Mouse (Mus musculus): Measurements from ENCODE around the gene Acat2. TPM values are rescaled to one million over a fixed set of nuclear protein-coding genes. Genes with fewer than 3 reads are reported as not detected.
A peak's percentile ranks its signal among the peaks of the same experiment; 100 is the strongest.
"Not testable (repeated sequence)": the region's sequence is repeated elsewhere in the genome, so short reads cannot be mapped to it uniquely, and the experiment has no call there.

Acat2 gene
- polyA plus RNA-seq, 1 experiment from 2014 or later: 348 TPM

DNA sequence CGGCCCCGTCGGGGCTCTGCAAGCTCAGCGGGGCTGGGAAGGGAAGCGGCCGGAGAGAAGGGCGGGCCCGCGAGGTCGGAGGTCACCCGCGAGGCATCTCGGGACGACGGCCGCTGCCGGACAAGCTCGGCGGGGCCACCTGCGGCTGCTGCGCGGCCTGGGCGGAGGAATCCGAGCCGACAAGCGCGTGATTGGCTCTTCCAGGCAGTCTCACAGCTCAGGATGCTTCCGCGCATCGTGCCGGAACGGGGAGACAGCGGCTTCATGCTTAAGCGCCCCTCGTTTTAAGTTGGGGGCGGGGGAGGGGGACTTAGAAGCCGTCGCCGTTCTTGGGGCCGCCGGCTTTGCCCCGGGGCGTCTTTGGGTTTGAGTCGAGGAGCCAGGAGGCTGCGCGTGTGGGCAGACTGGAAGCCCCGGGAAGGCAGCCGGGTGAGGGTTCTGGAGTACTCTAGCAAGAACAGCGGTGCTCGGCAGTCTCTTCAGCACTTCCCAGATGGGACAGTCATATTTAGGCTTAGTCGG, 32.0 kb upstream of the Acat2 start:
- Histone ChIP-seq H3K9ac (peak overlapping the region; percentile 100), H3K9me3 (replicated peaks) (no peaks in the 10 kb centered on the region), H3K27ac (peak overlapping the region; percentile 99), H3K36me3 (ENCODE audit: poor library complexity, severe bottlenecking) (peaks cover 6% of the 10 kb centered on the region), H3K4me3 (peak overlapping the region; percentile 97), H3K4me2 (peak overlapping the region; percentile 91), H3K4me1 (peaks cover 26% of the 10 kb centered on the region), H3K27me3 (no peaks in the 10 kb centered on the region)
- ATAC-seq: peak; percentile 88
- under 1% methylated on average over 44 of the region's 51 CpGs for WGBS

- Histone ChIP-seq H3K36me3 (ENCODE audit: poor library complexity, severe bottlenecking) (peaks cover 8% of the 10 kb centered on the region), H3K4me1 (peaks cover 26% of the 10 kb centered on the region), H3K4me3 (peak overlapping the region; percentile 97), H3K27ac (peak overlapping the region; percentile 99), H3K9ac (peak overlapping the region; percentile 100), H3K4me2 (peak overlapping the region; percentile 91), H3K9me3 (replicated peaks) (no peaks in the 10 kb centered on the region), H3K27me3 (no peaks in the 10 kb centered on the region)
- ATAC-seq: peak; percentile 92
- WGBS: under 1% methylated on average over 71 of the region's 84 CpGs
Observed at GRCm38 (mm10) chr17:12991635-12992358, 31.2 kb upstream of the Acat2 start.

DNA sequence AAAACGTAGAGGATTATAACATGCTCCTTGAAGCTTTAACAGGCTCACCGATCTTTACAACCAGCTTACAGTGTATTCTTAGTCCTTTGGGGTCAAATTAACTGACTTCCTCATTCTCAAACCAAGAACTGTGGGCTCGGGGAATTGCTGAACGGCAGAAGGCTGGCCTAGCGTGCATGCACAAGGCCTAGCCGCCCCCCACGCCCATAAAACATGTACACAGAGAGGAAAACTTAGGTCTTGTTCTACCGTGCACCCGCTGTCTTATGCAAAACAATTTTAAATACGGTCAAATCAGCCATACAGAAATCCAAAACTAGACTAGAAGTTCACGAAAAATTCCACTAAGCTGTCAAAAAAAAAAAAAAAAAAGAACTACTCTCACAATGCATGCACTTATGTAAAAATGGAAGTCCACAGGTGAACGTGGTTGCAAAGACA, 30.7 kb upstream of the Acat2 start:
- peak overlapping the region; percentile 100 for H3K9ac ChIP-seq
- WGBS: 2% methylated on average over 12 of the region's 12 CpGs
- no peak for ATAC-seq
- no peaks in the 10 kb centered on the region for H3K9me3 ChIP-seq (replicated peaks)
- no peaks in the 10 kb centered on the region for H3K27me3 ChIP-seq
- peak overlapping the region; percentile 91 for H3K4me2 ChIP-seq
- H3K4me3 ChIP-seq: peak overlapping the region; percentile 97
- H3K27ac ChIP-seq: peak overlapping the region; percentile 99
- peaks cover 26% of the 10 kb centered on the region for H3K4me1 ChIP-seq
- peaks cover 9% of the 10 kb centered on the region for H3K36me3 ChIP-seq (ENCODE audit: poor library complexity, severe bottlenecking)

- ATAC-seq: no peak
Observed at GRCm38 (mm10) chr17:12990567-12991145, 30.1 kb upstream of the Acat2 start.

DNA sequence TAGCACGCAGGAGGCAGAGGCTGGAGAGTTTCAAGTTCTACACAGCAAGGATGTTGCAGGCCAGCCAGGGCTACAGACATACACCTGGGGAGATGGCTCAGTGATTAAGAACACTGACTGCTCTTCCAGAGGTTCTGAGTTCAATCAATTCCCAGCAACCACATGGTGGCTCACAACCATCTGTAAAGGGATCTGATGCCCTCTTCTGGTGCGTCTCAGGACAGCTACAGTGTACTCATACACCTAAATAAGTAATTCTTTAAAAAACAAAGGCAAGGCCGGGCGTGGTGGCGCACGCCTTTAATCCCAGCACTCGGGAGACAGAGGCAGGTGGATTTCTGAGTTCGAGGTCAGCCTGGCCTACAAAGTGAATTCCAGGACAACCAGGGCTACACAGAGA, 27.5 kb upstream of the Acat2 start:
- not testable (repeated sequence) for ATAC-seq; H3K27ac ChIP-seq; H3K9ac ChIP-seq; H3K27me3 ChIP-seq; H3K4me2 ChIP-seq; H3K9me3 ChIP-seq (replicated peaks); H3K4me3 ChIP-seq
- Histone ChIP-seq H3K4me1 (peaks cover 22% of the 10 kb centered on the region), H3K36me3 (ENCODE audit: poor library complexity, severe bottlenecking) (peaks cover 29% of the 10 kb centered on the region)
- WGBS: 97% methylated on average over 8 of the region's 8 CpGs

More at GRCm38 (mm10) chr17:12990567-12991145, 30.1 kb upstream of the Acat2 start:
- H3K9ac ChIP-seq: peak overlapping the region; percentile 100
- peaks cover 9% of the 10 kb centered on the region for H3K36me3 ChIP-seq (ENCODE audit: poor library complexity, severe bottlenecking)
- H3K4me1 ChIP-seq: peaks cover 26% of the 10 kb centered on the region
- H3K9me3 ChIP-seq (replicated peaks): no peaks in the 10 kb centered on the region
- no peaks in the 10 kb centered on the region for H3K27me3 ChIP-seq
- no peak overlapping the region for H3K27ac ChIP-seq
- 63% methylated on average over 8 of the region's 8 CpGs for WGBS
- H3K4me3 ChIP-seq: peak overlapping the region; percentile 97
- H3K4me2 ChIP-seq: peak overlapping the region; percentile 91

DNA sequence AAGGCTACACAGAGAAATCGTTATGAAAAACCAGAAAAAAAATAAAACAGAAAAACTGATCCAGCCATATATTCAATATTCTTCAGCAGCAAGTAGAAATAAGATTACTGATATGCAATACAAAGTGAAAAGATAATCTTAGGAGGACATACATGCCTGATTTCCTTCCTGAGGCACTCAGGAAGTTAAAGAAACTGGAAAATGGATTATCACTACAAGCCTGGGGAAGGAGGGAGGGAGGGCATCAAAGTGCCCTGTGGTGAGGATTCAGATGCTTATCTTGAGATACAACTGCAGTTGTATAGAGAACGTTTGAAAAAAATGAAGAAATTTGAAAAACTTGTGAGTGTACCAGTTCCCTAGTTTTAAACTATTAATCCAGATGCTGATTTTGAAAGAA, 23.4 kb upstream of the Acat2 start:
- no peaks in the 10 kb centered on the region for H3K27me3 ChIP-seq
- H3K9ac ChIP-seq: no peak overlapping the region
- H3K4me2 ChIP-seq: no peak overlapping the region
- H3K4me1 ChIP-seq: peaks cover 3% of the 10 kb centered on the region; the same call in 1 of the 2 replicates
- H3K36me3 ChIP-seq (ENCODE audit: poor library complexity, severe bottlenecking): peaks cover 62% of the 10 kb centered on the region
- H3K4me3 ChIP-seq: no peak overlapping the region
- H3K9me3 ChIP-seq (replicated peaks): no peaks in the 10 kb centered on the region
- WGBS: 88% methylated on average over 2 of the region's 2 CpGs
- no peak overlapping the region for H3K27ac ChIP-seq
- ATAC-seq: no peak

- no peak overlapping the region for H3K9ac ChIP-seq
- H3K36me3 ChIP-seq (ENCODE audit: poor library complexity, severe bottlenecking): peaks cover 76% of the 10 kb centered on the region
- H3K9me3 ChIP-seq (replicated peaks): no peaks in the 10 kb centered on the region
- H3K4me3 ChIP-seq: no peak overlapping the region
- H3K27ac ChIP-seq: no peak overlapping the region
- ATAC-seq: no peak
- H3K27me3 ChIP-seq: no peaks in the 10 kb centered on the region
- H3K4me1 ChIP-seq: no peaks in the 10 kb centered on the region
- H3K4me2 ChIP-seq: no peak overlapping the region
- 90% methylated on average over 1 of the region's 1 CpGs for WGBS
Observed at GRCm38 (mm10) chr17:12978546-12978945, 18.0 kb upstream of the Acat2 start.

- WGBS: 86% methylated on average over 2 of the region's 2 CpGs
- no peak overlapping the region for H3K4me3 ChIP-seq
- peaks cover 58% of the 10 kb centered on the region for H3K36me3 ChIP-seq (ENCODE audit: poor library complexity, severe bottlenecking)
Observed at GRCm38 (mm10) chr17:12973851-12974250, 13.3 kb upstream of the Acat2 start.

GRCm38 (mm10) chr17:12967173-12967572, 6.6 kb upstream of the Acat2 start:
- Histone ChIP-seq H3K4me2 (no peak overlapping the region), H3K9me3 (replicated peaks) (no peaks in the 10 kb centered on the region), H3K4me3 (no peak overlapping the region), H3K9ac (no peak overlapping the region), H3K27me3 (no peaks in the 10 kb centered on the region), H3K36me3 (ENCODE audit: poor library complexity, severe bottlenecking) (peaks cover 38% of the 10 kb centered on the region), H3K4me1 (no peaks in the 10 kb centered on the region), H3K27ac (no peak overlapping the region)
- WGBS: 96% methylated on average over 2 of the region's 2 CpGs
- no peak for ATAC-seq

More at GRCm38 (mm10) chr17:12973851-12974250, 13.3 kb upstream of the Acat2 start:
- no peak overlapping the region for H3K9ac ChIP-seq
- H3K4me2 ChIP-seq: no peak overlapping the region
- no peaks in the 10 kb centered on the region for H3K4me1 ChIP-seq
- no peaks in the 10 kb centered on the region for H3K9me3 ChIP-seq (replicated peaks)
- no peak overlapping the region for H3K27ac ChIP-seq
- no peak for ATAC-seq
- no peaks in the 10 kb centered on the region for H3K27me3 ChIP-seq

- ATAC-seq: no peak
- Histone ChIP-seq H3K9ac (no peak overlapping the region), H3K4me1 (peaks cover 14% of the 10 kb centered on the region), H3K9me3 (replicated peaks) (no peaks in the 10 kb centered on the region), H3K36me3 (ENCODE audit: poor library complexity, severe bottlenecking) (peaks cover 29% of the 10 kb centered on the region), H3K4me3 (no peak overlapping the region), H3K27me3 (no peaks in the 10 kb centered on the region), H3K27ac (no peak overlapping the region), H3K4me2 (no peak overlapping the region)
- WGBS: 86% methylated on average over 3 of the region's 3 CpGs
Observed at GRCm38 (mm10) chr17:12963476-12963875, 2.9 kb upstream of the Acat2 start.

DNA sequence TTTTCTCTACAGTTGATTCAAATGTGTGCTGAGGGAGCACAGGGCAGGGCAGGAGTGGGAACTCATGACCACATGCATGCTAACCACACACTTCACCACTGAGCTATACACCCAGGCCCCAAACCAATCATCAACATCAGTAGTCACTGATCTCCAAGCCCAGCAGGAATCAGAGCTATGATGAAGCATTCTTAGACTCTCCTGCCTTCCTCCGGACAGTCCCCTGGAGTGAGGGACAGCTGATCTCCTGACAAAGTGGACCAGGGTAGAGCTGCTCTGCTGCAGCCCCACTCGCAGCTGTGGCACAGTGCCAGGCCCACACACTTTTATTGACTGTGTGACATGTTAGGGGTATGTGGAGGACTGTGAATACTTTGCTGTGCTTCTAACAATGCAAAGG, 1.2 kb downstream of the Acat2 start:
- not testable (repeated sequence) for ATAC-seq; H3K27me3 ChIP-seq; H3K27ac ChIP-seq; H3K9me3 ChIP-seq (replicated peaks)
- Histone ChIP-seq H3K4me3 (peak overlapping the region; percentile 35), H3K36me3 (ENCODE audit: poor library complexity, severe bottlenecking) (peaks cover 19% of the 10 kb centered on the region), H3K9ac (peak overlapping the region; percentile 56), H3K4me1 (peaks cover 24% of the 10 kb centered on the region), H3K4me2 (peak overlapping the region; percentile 57)
- WGBS: 3% methylated on average over 2 of the region's 2 CpGs

DNA sequence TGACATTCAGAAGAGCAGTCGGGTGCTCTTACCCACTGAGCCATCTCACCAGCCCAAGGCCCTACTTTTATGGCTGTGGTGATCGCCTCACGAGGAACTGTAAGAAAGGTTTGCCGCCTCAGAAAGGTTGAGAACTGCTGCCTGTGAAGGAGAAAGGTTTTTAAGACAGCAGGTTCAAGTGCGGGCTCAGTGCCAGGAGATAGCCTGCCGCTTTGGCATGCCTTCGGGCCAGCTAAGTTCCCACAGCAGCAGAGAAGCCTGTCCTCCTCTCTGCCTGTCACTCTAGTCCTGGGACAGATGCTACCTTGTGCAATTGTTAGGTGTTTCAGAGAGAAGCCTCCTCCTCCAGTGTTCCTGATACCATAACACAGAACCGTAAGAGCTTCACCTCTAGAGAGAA, 3.9 kb downstream of the Acat2 start:
- Histone ChIP-seq H3K36me3 (ENCODE audit: poor library complexity, severe bottlenecking) (peaks cover 37% of the 10 kb centered on the region), H3K4me1 (peaks cover 24% of the 10 kb centered on the region), H3K27me3 (no peaks in the 10 kb centered on the region), H3K27ac (no peak overlapping the region), H3K4me2 (no peak overlapping the region), H3K9me3 (replicated peaks) (no peaks in the 10 kb centered on the region), H3K4me3 (no peak overlapping the region), H3K9ac (no peak overlapping the region)
- no peak for ATAC-seq
- WGBS: 91% methylated on average over 8 of the region's 8 CpGs
